ENCODE assay signal across 1 mouse cellular context in genomic region chr1:92474066-92474578, GRCm38 (mm10).
TF ChIP-seq lines count a peak whose summit lies in the region.

No protein-coding gene starts in this region.

TF ChIP-seq in CH12.LX, 34 proteins besides CTCF, POLR2A, EP300 and RAD21:
- no peak for TF ChIP-seq NELFE (IDR thresholded peaks at IDR 0.05; ENCODE audit: low read depth, low read length)
- no peak for TF ChIP-seq GABPA (IDR thresholded peaks at IDR 0.05; ENCODE audit: insufficient replicate concordance, low read depth, low read length)
- TF ChIP-seq JUND (conservative IDR thresholded peaks at IDR 0.05; ENCODE audit: low read depth, low read length): no peak
- TF ChIP-seq IRF4 (IDR thresholded peaks at IDR 0.05; ENCODE audit: low read depth, low read length): no peak
- TF ChIP-seq USF2 (conservative IDR thresholded peaks at IDR 0.05; ENCODE audit: low read depth, low read length): no peak
- no peak for TF ChIP-seq HCFC1 (IDR thresholded peaks at IDR 0.05; ENCODE audit: low read depth, low read length)
- no peak for TF ChIP-seq KAT2A (IDR thresholded peaks at IDR 0.05; ENCODE audit: insufficient replicate concordance, low read length)
- TF ChIP-seq PAX5 (IDR thresholded peaks at IDR 0.05; ENCODE audit: low read length): no peak
- no peak for TF ChIP-seq CHD2 (IDR thresholded peaks at IDR 0.05; ENCODE audit: low read length)
- TF ChIP-seq ZNF384 (IDR thresholded peaks at IDR 0.05; ENCODE audit: low read depth, low read length): no peak
